Mouse (Mus musculus): ENCODE results near the gene Ube2j2. TPM values are rescaled to one million over a fixed set of nuclear protein-coding genes. Genes with fewer than 3 reads are reported as not detected.

Gene Ube2j2
- polyA plus RNA-seq (2014; fragmentation: Illumina TruSeq; extraction: RNeasy Lipid Tissue Mini Kit (QIAGEN cat#74804); ENCODE audit: insufficient read depth, low read depth, low replicate concordance), result 45.9 TPM

GRCm38 (mm10) chr4:155943534-155944249, at the start of gene Ube2j2:
Ube2j2 (plus strand) TSS chr4:155943831.

GRCm38 (mm10) chr4:155962167-155962971, 18.7 kb downstream of the Ube2j2 start, which contains the start of gene C1qtnf12:
C1qtnf12 (plus strand) TSS chr4:155962318.

GRCm38 (mm10) chr4:155992241-155992905, 48.7 kb downstream of the Ube2j2 start, which contains the start of the genes B3galt6 and Sdf4:
B3galt6 (minus strand) TSS chr4:155992649.
Sdf4 (plus strand) TSS chr4:155992872.

Other genes with a start within 250 kb of the Ube2j2 start
- 2.8 TPM for gene Fndc10, start 249.5 kb upstream of the Ube2j2 start, polyA plus RNA-seq (2014; fragmentation: Illumina TruSeq; extraction: RNeasy Lipid Tissue Mini Kit (QIAGEN cat#74804); ENCODE audit: insufficient read depth, low read depth, low replicate concordance)
- gene Ssu72, start 239.0 kb upstream of the Ube2j2 start, polyA plus RNA-seq (2014; fragmentation: Illumina TruSeq; extraction: RNeasy Lipid Tissue Mini Kit (QIAGEN cat#74804); ENCODE audit: insufficient read depth, low read depth, low replicate concordance), result 76.0 TPM
- gene Tmem240, start 209.0 kb upstream of the Ube2j2 start, polyA plus RNA-seq (2014; fragmentation: Illumina TruSeq; extraction: RNeasy Lipid Tissue Mini Kit (QIAGEN cat#74804); ENCODE audit: insufficient read depth, low read depth, low replicate concordance), result 0.40 TPM
- gene Atad3a, start 182.7 kb upstream of the Ube2j2 start, polyA plus RNA-seq (2014; fragmentation: Illumina TruSeq; extraction: RNeasy Lipid Tissue Mini Kit (QIAGEN cat#74804); ENCODE audit: insufficient read depth, low read depth, low replicate concordance), result 17.7 TPM
- gene Vwa1, start 169.1 kb upstream of the Ube2j2 start, polyA plus RNA-seq (2014; fragmentation: Illumina TruSeq; extraction: RNeasy Lipid Tissue Mini Kit (QIAGEN cat#74804); ENCODE audit: insufficient read depth, low read depth, low replicate concordance), result 3.0 TPM
- 0.29 TPM for gene Tmem88b, start 158.0 kb upstream of the Ube2j2 start, polyA plus RNA-seq (2014; fragmentation: Illumina TruSeq; extraction: RNeasy Lipid Tissue Mini Kit (QIAGEN cat#74804); ENCODE audit: insufficient read depth, low read depth, low replicate concordance)
- gene Ankrd65, start 153.4 kb upstream of the Ube2j2 start, polyA plus RNA-seq (2014; fragmentation: Illumina TruSeq; extraction: RNeasy Lipid Tissue Mini Kit (QIAGEN cat#74804); ENCODE audit: insufficient read depth, low read depth, low replicate concordance), result 3.2 TPM
- gene Mrpl20, start 141.0 kb upstream of the Ube2j2 start, polyA plus RNA-seq (2014; fragmentation: Illumina TruSeq; extraction: RNeasy Lipid Tissue Mini Kit (QIAGEN cat#74804); ENCODE audit: insufficient read depth, low read depth, low replicate concordance), result 112 TPM
- gene Ccnl2, start 131.3 kb upstream of the Ube2j2 start, polyA plus RNA-seq (2014; fragmentation: Illumina TruSeq; extraction: RNeasy Lipid Tissue Mini Kit (QIAGEN cat#74804); ENCODE audit: insufficient read depth, low read depth, low replicate concordance), result 51.7 TPM
- 106 TPM for gene Aurkaip1, start 112.6 kb upstream of the Ube2j2 start, polyA plus RNA-seq (2014; fragmentation: Illumina TruSeq; extraction: RNeasy Lipid Tissue Mini Kit (QIAGEN cat#74804); ENCODE audit: insufficient read depth, low read depth, low replicate concordance)
- gene Mxra8, start 104.2 kb upstream of the Ube2j2 start, polyA plus RNA-seq (2014; fragmentation: Illumina TruSeq; extraction: RNeasy Lipid Tissue Mini Kit (QIAGEN cat#74804); ENCODE audit: insufficient read depth, low read depth, low replicate concordance), result 188 TPM
- 25.1 TPM for gene Dvl1, start 96.4 kb upstream of the Ube2j2 start, polyA plus RNA-seq (2014; fragmentation: Illumina TruSeq; extraction: RNeasy Lipid Tissue Mini Kit (QIAGEN cat#74804); ENCODE audit: insufficient read depth, low read depth, low replicate concordance)
- gene Tas1r3, start 80.5 kb upstream of the Ube2j2 start, polyA plus RNA-seq (2014; fragmentation: Illumina TruSeq; extraction: RNeasy Lipid Tissue Mini Kit (QIAGEN cat#74804); ENCODE audit: insufficient read depth, low read depth, low replicate concordance), result 0.19 TPM
- 6.7 TPM for gene Cptp, start 74.4 kb upstream of the Ube2j2 start, polyA plus RNA-seq (2014; fragmentation: Illumina TruSeq; extraction: RNeasy Lipid Tissue Mini Kit (QIAGEN cat#74804); ENCODE audit: insufficient read depth, low read depth, low replicate concordance)
- gene Ints11, start 74.3 kb upstream of the Ube2j2 start, polyA plus RNA-seq (2014; fragmentation: Illumina TruSeq; extraction: RNeasy Lipid Tissue Mini Kit (QIAGEN cat#74804); ENCODE audit: insufficient read depth, low read depth, low replicate concordance), result 18.8 TPM
- 13.1 TPM for gene Pusl1, start 52.0 kb upstream of the Ube2j2 start, polyA plus RNA-seq (2014; fragmentation: Illumina TruSeq; extraction: RNeasy Lipid Tissue Mini Kit (QIAGEN cat#74804); ENCODE audit: insufficient read depth, low read depth, low replicate concordance)
- gene Acap3, start 52.0 kb upstream of the Ube2j2 start, polyA plus RNA-seq (2014; fragmentation: Illumina TruSeq; extraction: RNeasy Lipid Tissue Mini Kit (QIAGEN cat#74804); ENCODE audit: insufficient read depth, low read depth, low replicate concordance), result 6.0 TPM
- gene C1qtnf12, start 18.5 kb downstream of the Ube2j2 start, polyA plus RNA-seq (2014; fragmentation: Illumina TruSeq; extraction: RNeasy Lipid Tissue Mini Kit (QIAGEN cat#74804); ENCODE audit: insufficient read depth, low read depth, low replicate concordance), result 18.9 TPM
- 3.9 TPM for gene B3galt6, start 48.8 kb downstream of the Ube2j2 start, polyA plus RNA-seq (2014; fragmentation: Illumina TruSeq; extraction: RNeasy Lipid Tissue Mini Kit (QIAGEN cat#74804); ENCODE audit: insufficient read depth, low read depth, low replicate concordance)
- 179 TPM for gene Sdf4, start 49.0 kb downstream of the Ube2j2 start, polyA plus RNA-seq (2014; fragmentation: Illumina TruSeq; extraction: RNeasy Lipid Tissue Mini Kit (QIAGEN cat#74804); ENCODE audit: insufficient read depth, low read depth, low replicate concordance)
- gene Tnfrsf4, start 70.0 kb downstream of the Ube2j2 start, polyA plus RNA-seq (2014; fragmentation: Illumina TruSeq; extraction: RNeasy Lipid Tissue Mini Kit (QIAGEN cat#74804); ENCODE audit: insufficient read depth, low read depth, low replicate concordance), result 2.9 TPM
- 4.0 TPM for gene Tnfrsf18, start 82.3 kb downstream of the Ube2j2 start, polyA plus RNA-seq (2014; fragmentation: Illumina TruSeq; extraction: RNeasy Lipid Tissue Mini Kit (QIAGEN cat#74804); ENCODE audit: insufficient read depth, low read depth, low replicate concordance)
- gene Ttll10, start 115.6 kb downstream of the Ube2j2 start, polyA plus RNA-seq (2014; fragmentation: Illumina TruSeq; extraction: RNeasy Lipid Tissue Mini Kit (QIAGEN cat#74804); ENCODE audit: insufficient read depth, low read depth, low replicate concordance), result 1.3 TPM
- gene 9430015G10Rik, start 166.2 kb downstream of the Ube2j2 start, polyA plus RNA-seq (2014; fragmentation: Illumina TruSeq; extraction: RNeasy Lipid Tissue Mini Kit (QIAGEN cat#74804); ENCODE audit: insufficient read depth, low read depth, low replicate concordance), result 4.0 TPM
- gene Rnf223, start 186.7 kb downstream of the Ube2j2 start, polyA plus RNA-seq (2014; fragmentation: Illumina TruSeq; extraction: RNeasy Lipid Tissue Mini Kit (QIAGEN cat#74804); ENCODE audit: insufficient read depth, low read depth, low replicate concordance), result not detected

All from lung, adult 10 weeks (tissue).